Mouse (Mus musculus): ENCODE data around the gene Tmem183a. TPM values are rescaled to one million over a fixed set of nuclear protein-coding genes. Genes with fewer than 3 reads are reported as not detected.

The Tmem183a gene
- 85.8 and 90.6 TPM in 2 replicates for polyA plus RNA-seq (2015; fragmentation: Nextera tagmentation; extraction: Ambion mirVana)

DNA sequence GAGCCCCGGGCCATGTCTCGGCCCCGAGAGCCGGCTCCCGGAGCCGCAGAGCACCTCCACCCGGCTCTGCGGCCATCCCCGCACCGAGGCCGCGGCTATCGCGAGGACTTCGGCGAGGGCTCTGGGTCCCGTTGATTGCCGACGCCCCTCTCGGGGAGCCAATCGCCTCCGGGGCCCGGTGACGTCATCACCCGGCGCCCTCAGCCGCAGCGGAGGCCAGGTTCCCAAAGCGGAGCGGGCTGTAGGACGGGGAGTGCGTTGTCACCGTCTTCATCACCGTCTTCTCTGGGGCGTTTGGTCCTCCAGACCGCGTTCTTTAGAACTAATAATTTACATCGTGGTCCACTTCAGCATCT lies at the start of gene Tmem183a:
TSS of gene Tmem183a (minus strand) at position 123 of the 356 bp plus-strand sequence.
- Histone ChIP-seq H3K36me3 (0 out of 2 replicates have a peak, but pooled peaks cover 7% of the 10 kb centered on the region), H3K4me1 (peaks cover 5% of the 10 kb centered on the region), H3K27ac (peak within 1 kb of the TSS; percentile 78), H3K27me3 (replicated peaks) (no peaks in the 10 kb centered on the region), H3K4me2 (peak within 1 kb of the TSS; percentile 70), H3K9ac (peak within 1 kb of the TSS; percentile 60), H3K9me3 (no peaks in the 10 kb centered on the region), H3K4me3 (replicated peaks) (peak within 1 kb of the TSS; percentile 72)
- WGBS, result under 1% methylated on average over 38 of the region's 38 CpGs
- ATAC-seq (ENCODE audit: insufficient read depth, low FRiP score, low read depth), result peak; percentile 95

DNA sequence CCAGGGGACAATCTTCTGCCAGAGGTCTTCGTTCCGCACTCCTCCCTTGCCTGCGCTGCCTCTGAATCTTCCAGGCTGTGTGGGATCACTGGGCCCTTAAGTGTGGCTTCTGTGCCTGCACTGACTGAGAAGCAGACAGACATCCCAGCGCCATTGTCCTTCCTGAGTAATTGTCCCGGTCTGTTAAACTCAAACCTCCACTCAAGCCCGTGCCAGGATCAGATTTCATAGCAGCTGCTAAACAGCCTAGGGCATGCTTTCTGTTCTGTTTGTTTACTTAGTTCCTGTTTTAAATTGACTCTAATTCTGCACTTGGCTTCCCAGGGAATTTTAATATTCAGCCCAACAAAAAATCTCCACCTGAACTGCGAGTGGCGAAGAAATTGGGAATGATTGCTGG lies 46.3 kb upstream of the Tmem183a start:
- no peak overlapping the region for H3K9ac ChIP-seq
- no peaks in the 10 kb centered on the region for H3K9me3 ChIP-seq
- no peak overlapping the region for H3K4me2 ChIP-seq
- H3K27me3 ChIP-seq (replicated peaks), result no peaks in the 10 kb centered on the region
- no peak for ATAC-seq (ENCODE audit: insufficient read depth, low FRiP score, low read depth)
- H3K27ac ChIP-seq, result no peak overlapping the region
- H3K4me1 ChIP-seq, result peaks cover 6% of the 10 kb centered on the region; the same call in 1 of the 2 replicates
- WGBS, result 77% methylated on average over 8 of the region's 8 CpGs
- H3K36me3 ChIP-seq, result peaks cover 18% of the 10 kb centered on the region
- no peak overlapping the region for H3K4me3 ChIP-seq (replicated peaks)

DNA sequence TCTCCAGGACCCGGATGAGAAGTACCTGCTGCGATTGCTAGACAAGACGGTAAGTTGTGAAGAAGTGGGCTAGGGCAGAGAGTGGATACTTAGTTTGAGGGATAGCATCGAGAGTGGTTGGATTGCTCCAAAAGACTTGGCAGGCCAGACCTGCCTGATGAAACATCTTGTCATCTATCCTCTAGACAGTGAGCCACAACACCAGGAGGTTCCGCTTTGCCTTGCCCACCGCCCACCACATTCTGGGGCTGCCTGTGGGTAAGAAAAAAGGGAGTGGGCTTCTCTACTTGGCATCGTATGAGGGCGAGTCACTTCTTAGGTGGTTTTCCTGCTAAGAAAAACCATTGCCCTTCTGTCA lies 44.6 kb upstream of the Tmem183a start:
- Histone ChIP-seq H3K4me2 (peak overlapping the region; percentile 83), H3K27ac (peak overlapping the region; percentile 80), H3K9ac (peak overlapping the region; percentile 79), H3K9me3 (no peaks in the 10 kb centered on the region), H3K4me1 (peaks cover 6% of the 10 kb centered on the region; the same call in 1 of the 2 replicates), H3K36me3 (peaks cover 18% of the 10 kb centered on the region), H3K27me3 (replicated peaks) (no peaks in the 10 kb centered on the region), H3K4me3 (replicated peaks) (peak overlapping the region; percentile 82)
- no peak; the same call in 1 of the 2 replicates for ATAC-seq (ENCODE audit: insufficient read depth, low FRiP score, low read depth)
- 18% methylated on average over 8 of the region's 8 CpGs for WGBS

DNA sequence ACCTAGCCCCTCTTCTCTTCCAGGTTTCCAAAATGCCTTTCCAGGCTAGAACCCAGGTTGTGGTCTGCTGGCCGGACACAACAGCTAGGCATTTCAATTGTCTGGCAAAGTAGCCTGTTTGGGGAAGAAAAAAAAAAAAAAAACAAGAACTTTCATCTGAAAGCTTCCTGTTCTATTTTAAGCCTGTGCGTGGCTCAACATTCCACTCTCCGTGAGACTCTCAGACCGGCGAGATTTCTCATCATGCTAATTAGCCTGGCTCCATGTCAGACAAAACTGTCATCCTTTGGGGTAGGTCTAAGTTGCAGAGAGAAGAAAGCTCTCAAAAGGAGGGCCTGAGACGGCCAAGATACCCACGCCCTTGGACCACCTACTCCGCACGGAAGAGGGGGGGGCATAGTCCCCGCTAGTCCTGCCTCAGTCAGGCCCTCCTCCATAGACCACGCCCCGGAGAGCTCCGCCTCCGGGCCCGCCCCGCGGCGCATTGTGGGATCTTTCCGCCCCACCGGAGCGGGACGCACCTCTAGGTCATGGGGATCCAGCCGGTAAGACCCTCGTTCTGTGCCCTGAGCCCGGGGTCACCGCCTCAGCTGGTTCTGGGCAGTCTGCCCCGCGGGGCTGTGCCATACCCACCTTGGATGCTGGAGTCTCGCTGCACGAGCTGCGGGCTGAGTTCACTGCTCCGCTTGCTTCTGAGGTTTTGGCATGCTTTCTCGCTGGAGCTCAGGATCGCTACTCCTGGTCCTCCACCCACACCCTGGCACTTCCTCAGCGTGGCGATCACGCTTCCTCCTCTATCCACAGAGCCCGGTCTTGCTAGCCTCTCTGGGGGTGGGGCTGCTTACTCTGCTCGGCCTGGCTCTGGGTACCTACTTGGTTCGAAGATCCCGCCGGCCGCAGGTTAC lies 44.0 kb upstream of the Tmem183a start, which contains the start of gene Cyb5r1:
TSS of gene Cyb5r1 (plus strand) at position 51 of the 905 bp plus-strand sequence.
- H3K4me1 ChIP-seq, result peaks cover 6% of the 10 kb centered on the region; the same call in 1 of the 2 replicates
- peak within 1 kb of the TSS; percentile 80 for H3K27ac ChIP-seq
- no peaks in the 10 kb centered on the region for H3K27me3 ChIP-seq (replicated peaks)
- peak within 1 kb of the TSS; percentile 83 for H3K4me2 ChIP-seq
- peak within 1 kb of the TSS; percentile 82 for H3K4me3 ChIP-seq (replicated peaks)
- peak within 1 kb of the TSS; percentile 79 for H3K9ac ChIP-seq
- H3K36me3 ChIP-seq, result peaks cover 13% of the 10 kb centered on the region
- no peaks in the 10 kb centered on the region for H3K9me3 ChIP-seq
- peak; percentile 97 for ATAC-seq (ENCODE audit: insufficient read depth, low FRiP score, low read depth)
- under 1% methylated on average over 43 of the region's 43 CpGs for WGBS

DNA sequence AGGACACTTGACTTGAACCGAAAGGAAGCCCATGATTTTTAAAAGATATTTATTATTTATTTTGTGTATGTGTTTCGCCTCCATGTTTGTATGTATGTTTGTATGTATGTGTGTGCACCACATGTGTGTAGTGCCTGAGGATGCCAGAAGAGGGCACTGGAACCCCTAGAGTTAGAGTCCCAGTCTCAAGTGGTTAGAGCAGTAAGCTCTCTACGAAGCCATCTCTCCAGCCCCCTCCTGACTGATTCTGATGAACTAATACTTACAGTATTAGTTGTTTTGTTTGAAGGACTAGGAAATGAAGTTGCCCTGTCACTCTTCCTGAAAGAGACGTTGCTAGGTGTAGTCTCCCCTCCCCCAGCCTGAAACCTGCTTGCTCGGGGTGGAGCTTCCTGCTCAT lies 38.0 kb upstream of the Tmem183a start:
- no peaks in the 10 kb centered on the region for H3K9me3 ChIP-seq
- no peak overlapping the region for H3K9ac ChIP-seq
- H3K36me3 ChIP-seq, result no peaks in the 10 kb centered on the region
- no peak overlapping the region for H3K4me3 ChIP-seq (replicated peaks)
- no peak overlapping the region for H3K4me2 ChIP-seq
- no peak for ATAC-seq (ENCODE audit: insufficient read depth, low FRiP score, low read depth)
- H3K4me1 ChIP-seq, result no peaks in the 10 kb centered on the region
- WGBS, result 57% methylated on average over 5 of the region's 5 CpGs
- no peaks in the 10 kb centered on the region for H3K27me3 ChIP-seq (replicated peaks)
- no peak overlapping the region for H3K27ac ChIP-seq

GRCm38 (mm10) chr1:134398210-134398609 lies 36.4 kb upstream of the Tmem183a start:
- H3K36me3 ChIP-seq, result no peaks in the 10 kb centered on the region
- no peaks in the 10 kb centered on the region for H3K27me3 ChIP-seq (replicated peaks)
- ATAC-seq (ENCODE audit: insufficient read depth, low FRiP score, low read depth), result no peak
- H3K9me3 ChIP-seq, result no peaks in the 10 kb centered on the region
- H3K27ac ChIP-seq, result no peak overlapping the region
- H3K4me3 ChIP-seq (replicated peaks), result no peak overlapping the region
- WGBS, result 87% methylated on average over 12 of the region's 12 CpGs
- no peak overlapping the region for H3K4me2 ChIP-seq
- no peak overlapping the region for H3K9ac ChIP-seq
- H3K4me1 ChIP-seq, result no peaks in the 10 kb centered on the region

DNA sequence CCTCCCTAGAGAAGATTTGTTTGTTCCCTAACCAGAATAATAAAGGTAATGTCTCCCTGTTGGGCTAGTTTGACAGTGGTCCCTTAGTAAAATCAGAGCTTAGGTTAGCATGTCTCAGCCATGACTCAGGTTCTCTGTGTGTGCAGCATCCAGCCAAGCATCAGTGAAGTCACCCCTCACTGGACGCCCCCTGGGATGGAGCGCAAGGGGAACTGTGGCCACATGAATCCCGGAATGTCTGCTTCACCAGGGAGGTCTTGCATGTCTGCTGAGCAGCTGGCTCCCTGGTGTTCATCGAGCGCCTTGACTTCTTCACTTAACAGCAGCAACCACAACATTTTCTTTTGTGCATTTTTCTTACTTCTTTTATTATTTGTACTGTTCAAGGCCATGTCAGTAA lies 32.0 kb upstream of the Tmem183a start:
- Histone ChIP-seq H3K4me3 (replicated peaks) (no peak overlapping the region), H3K4me1 (no peaks in the 10 kb centered on the region), H3K4me2 (no peak overlapping the region), H3K9me3 (no peaks in the 10 kb centered on the region), H3K36me3 (no peaks in the 10 kb centered on the region), H3K27ac (no peak overlapping the region), H3K27me3 (replicated peaks) (no peaks in the 10 kb centered on the region), H3K9ac (no peak overlapping the region)
- ATAC-seq (ENCODE audit: insufficient read depth, low FRiP score, low read depth), result no peak
- 35% methylated on average over 5 of the region's 5 CpGs for WGBS

- H3K4me3 ChIP-seq (replicated peaks), result no peak within 1 kb of the TSS
- H3K4me2 ChIP-seq, result no peak within 1 kb of the TSS
- no peak within 1 kb of the TSS for H3K27ac ChIP-seq
- H3K9ac ChIP-seq, result no peak within 1 kb of the TSS
- no peaks in the 10 kb centered on the region for H3K9me3 ChIP-seq
- H3K36me3 ChIP-seq, result no peaks in the 10 kb centered on the region
- WGBS, result 93% methylated on average over 1 of the region's 1 CpGs
- peaks cover 5% of the 10 kb centered on the region; the same call in 1 of the 2 replicates for H3K4me1 ChIP-seq
- ATAC-seq (ENCODE audit: insufficient read depth, low FRiP score, low read depth), result no peak
- H3K27me3 ChIP-seq (replicated peaks), result no peaks in the 10 kb centered on the region
These were observed 23.9 kb upstream of the Tmem183a start, which contains the start of gene 4933406M09Rik for GRCm38 (mm10) chr1:134385666-134386065. Gene 4933406M09Rik (plus strand): TSS chr1:134385940.

DNA sequence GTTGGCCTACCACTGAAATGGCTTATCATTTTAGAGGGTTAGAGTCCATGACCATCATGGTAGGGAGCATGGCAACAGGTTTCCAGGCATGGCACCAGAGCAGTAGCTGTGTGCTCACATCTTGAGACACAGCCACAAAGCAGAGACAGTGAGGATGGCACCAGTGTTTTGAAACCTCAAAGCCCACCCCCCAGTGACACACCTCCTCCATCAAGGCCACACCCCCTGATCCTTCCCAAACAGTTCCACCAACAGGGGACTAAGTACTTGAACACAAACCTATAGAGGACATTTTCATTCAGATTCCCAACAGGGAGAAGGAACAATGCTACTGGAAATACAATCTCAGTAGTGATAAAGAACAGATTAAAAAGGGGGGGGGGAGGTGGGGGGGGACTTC lies 23.4 kb upstream of the Tmem183a start:
- Histone ChIP-seq H3K4me2 (no peak overlapping the region), H3K4me3 (replicated peaks) (no peak overlapping the region), H3K4me1 (peaks cover 5% of the 10 kb centered on the region; the same call in 1 of the 2 replicates), H3K27ac (no peak overlapping the region), H3K9me3 (no peaks in the 10 kb centered on the region), H3K36me3 (no peaks in the 10 kb centered on the region), H3K9ac (no peak overlapping the region), H3K27me3 (replicated peaks) (no peaks in the 10 kb centered on the region)
- ATAC-seq (ENCODE audit: insufficient read depth, low FRiP score, low read depth), result no peak

- WGBS, result 71% methylated on average over 4 of the region's 4 CpGs
- Histone ChIP-seq H3K27me3 (replicated peaks) (no peaks in the 10 kb centered on the region), H3K27ac (no peak overlapping the region), H3K4me3 (replicated peaks) (no peak overlapping the region), H3K4me2 (no peak overlapping the region), H3K4me1 (peaks cover 5% of the 10 kb centered on the region; the same call in 1 of the 2 replicates), H3K9ac (no peak overlapping the region), H3K9me3 (no peaks in the 10 kb centered on the region), H3K36me3 (no peaks in the 10 kb centered on the region)
- no peak for ATAC-seq (ENCODE audit: insufficient read depth, low FRiP score, low read depth)
These were observed 22.8 kb upstream of the Tmem183a start for GRCm38 (mm10) chr1:134384581-134384980.

DNA sequence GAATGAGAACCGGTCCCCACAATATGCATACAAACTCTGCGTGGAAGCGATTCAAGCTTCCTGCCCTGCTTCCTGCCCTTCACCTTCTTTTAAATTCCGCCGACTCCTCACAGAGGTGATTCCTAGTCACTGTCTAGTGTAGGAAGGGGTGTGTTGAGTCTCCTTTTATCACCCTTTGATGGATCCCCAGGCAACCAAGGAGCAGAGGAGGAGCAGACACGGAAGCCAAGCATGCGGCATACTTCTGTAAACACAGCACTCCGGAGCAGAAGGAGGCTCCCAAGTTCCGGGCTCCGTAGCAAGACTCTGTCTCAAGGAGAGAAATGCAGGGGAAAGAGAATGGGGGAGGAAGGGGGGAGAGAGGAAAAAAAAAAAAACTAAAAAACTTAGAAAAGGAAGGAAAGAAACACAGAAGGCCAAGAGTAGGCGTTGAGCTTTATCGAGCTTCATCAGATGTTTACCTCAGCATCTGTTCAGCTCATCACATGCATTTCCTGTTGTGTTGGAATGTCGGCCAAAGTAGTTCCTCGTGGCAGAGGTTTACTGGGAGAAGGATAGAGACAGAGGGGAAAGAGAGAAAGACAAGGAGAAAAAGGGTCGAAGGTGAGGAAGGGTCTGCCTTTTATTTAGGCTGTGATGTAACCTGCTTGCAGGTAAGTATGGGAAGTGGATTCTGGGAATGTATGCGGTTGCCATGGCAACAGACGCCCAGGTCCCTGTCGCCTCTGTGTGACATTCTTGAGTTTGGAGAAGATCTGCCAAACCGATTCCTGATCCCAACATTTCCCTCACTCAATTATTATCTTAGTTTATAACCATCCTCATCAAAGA lies 20.2 kb upstream of the Tmem183a start:
- H3K27me3 ChIP-seq (replicated peaks), result no peaks in the 10 kb centered on the region
- H3K4me1 ChIP-seq, result peaks cover 5% of the 10 kb centered on the region; the same call in 1 of the 2 replicates
- H3K36me3 ChIP-seq, result no peaks in the 10 kb centered on the region
- no peak overlapping the region for H3K27ac ChIP-seq
- H3K4me2 ChIP-seq, result peak overlapping the region; percentile 51
- no peaks in the 10 kb centered on the region for H3K9me3 ChIP-seq
- H3K4me3 ChIP-seq (replicated peaks), result peak overlapping the region; percentile 30
- no peak for ATAC-seq (ENCODE audit: insufficient read depth, low FRiP score, low read depth)
- H3K9ac ChIP-seq, result no peak overlapping the region
- 4% methylated on average over 19 of the region's 19 CpGs for WGBS

All from stomach, embryonic 15.5 days (tissue).